Mouse (Mus musculus) spleen, postnatal 10 days (tissue): ENCODE measurements at regions not wholly inside any gene's neighbourhood (a gene's known extent, or its start where the extent isn't known, plus 50 kb on each side); places are given as distances from the start of the nearest gene placed in this dataset.

Source experiments
- DNase-seq, 2 experiments: peaks; one replicate each; pipeline ENCODE4 v3.0.0; 2021 to 2022; ENCODE audit warnings: low spot score in 2 of 2

DNA sequence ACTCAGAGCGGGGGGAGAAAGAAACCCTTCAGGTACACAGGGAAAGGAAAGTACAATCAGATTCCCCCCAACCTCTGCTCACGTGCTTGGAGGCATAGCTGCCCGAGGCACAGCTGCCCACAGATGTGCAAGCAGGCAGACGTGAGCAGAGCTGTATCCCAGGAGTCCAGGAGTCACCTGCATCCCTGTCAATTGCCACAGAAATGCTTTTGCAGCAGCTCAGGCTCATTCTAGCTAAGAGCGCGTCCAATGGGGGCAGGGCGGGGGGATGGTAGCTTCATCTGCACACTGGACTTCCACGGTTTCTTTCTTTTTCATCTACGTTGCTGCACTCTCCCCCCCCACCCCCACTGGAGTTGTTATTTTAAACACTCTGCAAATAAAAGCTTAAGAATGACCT, 66.0 kb upstream of the Fat4 start:
- DNase-seq = no peak

DNA sequence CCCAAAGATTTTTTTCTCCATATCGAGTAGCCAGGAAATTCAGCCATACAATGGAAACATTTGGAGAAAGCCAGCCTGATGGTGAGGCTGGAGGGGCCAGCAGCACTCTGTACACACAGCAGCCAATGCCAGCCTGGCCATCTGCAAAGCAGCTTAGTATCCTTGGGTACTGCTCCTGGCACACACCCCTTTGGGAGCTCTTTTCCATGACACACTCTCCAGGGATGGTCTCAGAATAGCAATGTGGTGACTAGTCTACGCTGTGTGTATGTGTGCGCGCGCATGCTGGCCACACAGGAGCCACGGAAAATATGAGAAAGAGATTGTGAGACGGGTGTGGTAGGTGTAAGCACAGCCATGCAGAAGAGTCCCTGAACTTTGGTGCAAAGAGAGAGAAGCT, 66.4 kb upstream of the Fat4 start:
- no peak for DNase-seq

DNA sequence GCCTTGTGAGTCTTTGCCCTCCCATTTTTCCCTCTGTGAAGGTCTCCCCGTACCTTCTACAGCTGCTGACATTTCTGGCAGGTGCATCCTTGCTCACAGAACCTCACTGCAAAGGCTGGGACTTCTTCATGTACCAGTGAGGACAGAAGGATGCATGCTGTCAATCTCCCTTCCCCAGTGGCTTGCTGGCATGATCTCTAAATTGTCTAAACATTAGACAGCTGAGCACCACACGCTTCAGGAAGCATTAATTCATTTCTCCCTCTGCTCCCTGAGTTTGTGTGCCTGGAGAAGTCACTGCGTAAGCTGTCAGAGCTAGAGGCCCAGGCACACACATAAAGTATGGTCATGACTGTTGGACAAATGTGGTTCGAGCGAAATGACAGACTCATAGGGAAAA, 69.1 kb upstream of the Fat4 start:
- no peak for DNase-seq

DNA sequence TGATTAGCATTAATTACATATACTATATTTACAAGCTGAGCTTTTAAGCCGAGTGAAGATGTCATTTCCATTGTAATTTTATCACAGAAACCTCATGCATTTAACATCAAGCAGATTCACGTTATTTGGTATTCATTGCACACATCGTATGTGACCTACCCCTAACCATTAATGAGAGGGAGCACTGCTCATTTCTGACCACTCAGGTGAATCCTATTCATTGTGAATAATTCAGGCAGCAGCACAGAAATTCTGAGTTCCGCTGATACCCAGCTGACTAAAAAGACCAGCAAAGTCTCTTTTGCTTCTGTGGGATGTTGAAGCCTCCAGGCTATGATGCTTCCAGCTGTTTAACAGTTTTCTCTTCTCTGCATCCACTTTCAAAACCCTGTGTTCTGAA, 74.3 kb upstream of the Fat4 start:
- DNase-seq = no peak

DNA sequence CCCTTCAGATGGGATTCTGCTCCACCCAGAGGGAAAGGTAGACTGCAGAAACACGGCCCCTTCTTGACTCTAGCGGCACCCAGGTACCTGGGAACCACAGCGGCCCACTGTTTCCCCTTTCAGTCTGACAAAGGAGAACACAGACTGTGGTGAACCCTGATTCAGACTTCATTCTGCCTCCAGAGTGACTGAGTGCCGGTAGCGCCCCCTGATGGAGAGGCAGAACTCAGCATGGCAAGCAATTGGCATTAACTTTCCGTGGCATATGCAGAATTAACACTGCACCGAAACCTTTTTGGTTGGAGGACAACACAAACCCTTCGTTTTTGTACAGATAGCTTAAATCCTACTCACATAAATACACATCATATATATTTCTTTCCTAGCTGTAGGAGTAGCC, 75.1 kb upstream of the Fat4 start:
- no peak for DNase-seq

DNA sequence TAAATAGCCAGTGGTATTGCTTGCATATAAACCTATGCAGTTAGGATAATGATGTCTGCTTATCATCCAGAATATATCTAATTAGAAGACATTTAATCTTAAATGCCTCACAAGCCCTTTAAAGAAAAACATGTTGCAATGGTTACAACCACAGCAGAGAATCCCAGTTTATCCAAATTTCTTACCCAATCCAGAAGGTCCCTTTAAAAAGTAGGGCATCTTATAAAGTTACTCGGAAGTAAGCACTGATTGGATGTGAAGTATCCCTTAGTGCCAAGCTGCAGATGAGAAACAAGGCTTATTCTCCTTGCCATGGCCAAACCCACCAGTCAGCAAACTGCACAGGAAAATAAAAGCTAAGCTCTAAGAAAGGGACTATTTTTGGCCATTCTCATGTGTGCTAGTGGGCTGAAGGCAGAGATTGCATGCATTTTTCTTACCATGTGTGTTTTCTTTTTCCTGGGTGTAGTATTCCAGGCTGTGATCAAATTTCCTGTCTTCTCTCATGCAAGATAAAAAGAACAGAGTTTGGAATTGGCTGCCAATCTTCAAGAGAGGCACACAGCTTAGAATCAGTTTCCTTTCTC, 80.2 kb upstream of the Fat4 start:
- no peak for DNase-seq

DNA sequence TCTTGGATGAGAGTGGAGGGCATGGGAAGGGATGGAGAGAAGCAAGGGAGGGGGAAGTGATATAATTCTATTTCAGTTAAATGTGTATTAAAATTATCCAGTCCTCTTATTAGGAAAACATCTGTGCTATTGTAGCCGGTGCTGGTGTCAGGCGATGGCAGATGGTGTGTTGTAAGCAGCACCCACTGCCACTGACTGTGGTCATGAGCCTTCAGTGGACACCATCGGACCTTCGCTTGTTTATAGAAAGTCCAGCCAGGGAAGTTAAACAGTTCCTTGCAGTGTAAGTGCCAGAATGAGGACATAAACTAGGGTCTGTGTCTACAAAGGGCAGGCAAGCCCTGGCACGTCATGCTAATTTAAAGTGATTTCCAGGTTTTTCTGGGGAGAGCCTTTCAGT, 80.7 kb upstream of the Fat4 start:
- DNase-seq = no peak

DNA sequence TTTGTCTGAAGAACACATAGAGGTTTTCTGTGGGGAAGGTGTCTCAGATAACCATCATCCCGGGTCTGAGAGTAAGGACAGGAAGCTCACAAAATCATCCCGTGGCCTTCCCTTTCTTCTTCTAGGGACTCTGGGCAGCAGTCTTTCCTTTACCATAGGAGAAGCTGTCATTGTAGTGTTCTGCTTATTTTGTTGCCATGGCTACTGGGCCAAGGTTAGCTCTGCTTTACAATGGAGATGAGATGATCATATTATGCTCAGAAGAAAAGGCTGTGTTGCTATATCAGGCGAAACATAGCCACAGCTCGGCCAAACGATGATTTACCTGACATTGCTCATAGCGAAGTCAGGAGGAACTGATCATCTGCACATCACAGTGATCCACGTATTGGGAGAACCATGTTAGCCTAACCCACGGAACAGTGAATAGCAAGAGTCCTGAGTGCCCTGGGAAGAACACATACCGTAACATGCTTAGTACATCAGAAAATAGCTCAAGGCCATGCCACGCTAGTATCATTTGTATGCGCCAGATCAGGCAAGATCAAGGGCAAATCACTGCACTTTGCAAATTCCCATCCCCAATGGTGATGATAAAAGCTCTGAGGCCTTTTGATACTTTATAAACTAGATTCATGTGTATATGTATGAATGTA, 91.0 kb upstream of the Fat4 start:
- DNase-seq = no peak

DNA sequence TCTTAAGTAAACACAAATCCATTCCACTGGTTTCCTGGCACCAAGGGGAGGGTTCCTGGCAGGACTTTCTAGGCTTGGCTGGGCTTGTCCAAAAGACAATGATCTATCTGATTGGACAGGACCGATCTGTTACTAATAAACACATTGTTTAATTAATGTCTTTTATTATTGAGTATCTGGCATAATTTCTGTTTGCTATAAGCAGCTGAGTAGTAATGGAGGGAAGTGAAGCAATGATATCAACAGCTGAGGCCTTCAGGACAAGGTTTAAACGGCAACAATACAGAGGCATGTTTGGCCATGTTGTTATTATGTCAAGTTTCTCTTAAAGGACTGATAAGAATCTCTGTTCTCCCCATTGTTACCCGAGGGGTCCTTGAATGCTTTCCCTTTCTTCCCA, 93.5 kb upstream of the Fat4 start:
- DNase-seq = no peak

DNA sequence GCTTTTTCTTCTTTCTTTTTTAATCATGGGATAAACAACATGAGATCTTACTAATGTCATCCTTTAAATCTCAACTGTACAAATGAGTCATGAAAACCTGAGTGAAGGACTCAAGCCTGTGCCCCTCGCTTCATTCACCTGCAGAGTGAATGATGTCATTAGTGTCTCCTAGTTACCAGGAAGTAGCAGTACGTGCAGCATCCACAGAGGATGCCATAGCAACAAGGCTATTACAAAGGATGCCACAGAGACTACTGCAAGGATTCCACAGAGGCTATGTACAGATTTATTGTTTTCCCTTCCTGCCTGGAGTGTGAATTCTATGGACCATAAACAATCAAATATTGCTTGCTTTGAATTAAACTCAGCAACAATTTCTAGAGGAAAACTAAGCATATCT, 98.0 kb upstream of the Fat4 start:
- DNase-seq = no peak

DNA sequence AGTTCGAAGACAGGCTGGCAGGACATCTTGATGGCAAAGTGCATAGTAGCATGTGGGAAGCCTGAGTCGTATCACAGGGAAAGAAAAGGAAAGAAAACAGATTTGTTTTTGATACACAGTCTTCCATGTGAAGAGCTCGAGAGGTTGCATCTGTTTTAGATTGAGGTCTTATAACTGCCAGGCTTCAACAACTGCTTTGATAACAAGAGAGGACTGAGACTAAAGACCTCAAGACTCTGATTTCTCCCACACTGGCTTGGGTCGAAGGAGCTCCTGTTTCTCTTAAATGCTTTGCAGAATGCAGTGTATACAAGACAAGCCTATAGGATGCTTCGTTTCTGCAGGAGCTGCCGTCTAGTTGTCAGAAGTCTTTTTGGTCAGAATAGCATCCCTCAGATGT, 103.0 kb upstream of the Fat4 start:
- no peak for DNase-seq

DNA sequence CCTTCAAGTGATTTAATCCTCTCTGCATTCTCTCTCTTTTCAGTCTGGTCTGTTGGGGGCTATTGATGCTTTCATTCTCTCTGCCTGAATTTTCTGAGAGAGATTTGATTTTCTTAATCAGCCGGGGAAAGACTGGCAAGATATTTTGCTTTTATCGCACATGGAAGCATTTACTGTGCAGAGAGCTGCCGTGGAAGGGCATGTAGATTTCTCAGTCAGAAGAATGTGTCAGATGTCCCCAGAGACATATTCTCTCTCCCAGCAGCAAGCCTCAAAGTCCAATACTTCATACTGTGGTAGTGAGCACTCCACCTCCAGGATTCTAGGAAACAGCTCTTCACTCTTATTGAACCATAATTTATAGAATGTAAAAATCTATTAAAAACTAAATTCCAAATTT, 103.7 kb upstream of the Fat4 start:
- DNase-seq = no peak

DNA sequence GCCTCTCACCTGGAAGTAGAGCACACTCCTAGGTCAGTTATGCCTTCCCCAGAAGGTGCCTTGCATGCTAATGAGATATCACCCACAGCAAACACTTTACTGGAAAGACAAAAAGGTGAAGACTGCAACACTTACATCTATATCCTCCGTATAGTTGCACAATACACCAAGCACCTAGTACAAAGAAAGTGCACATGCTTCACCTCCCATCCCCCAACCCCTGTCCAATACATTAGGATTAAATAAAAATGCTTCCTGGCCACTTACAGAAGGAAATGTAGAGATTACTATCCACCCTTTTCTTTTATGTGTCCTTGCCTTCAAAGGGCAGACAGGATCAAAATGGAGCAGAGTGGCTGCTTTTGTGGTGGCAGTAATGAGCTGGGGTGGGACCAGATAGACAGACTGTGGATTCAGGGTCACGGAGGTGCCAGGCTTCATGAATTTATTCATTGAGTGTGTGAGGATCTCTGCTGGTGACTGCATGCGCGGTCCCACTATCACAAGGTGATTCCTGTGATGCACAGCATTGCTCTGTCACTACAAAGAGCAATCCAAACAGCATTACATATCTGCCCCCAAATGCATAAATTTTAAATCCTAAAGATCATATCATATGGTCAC, 109.9 kb upstream of the Fat4 start:
- no peak for DNase-seq

DNA sequence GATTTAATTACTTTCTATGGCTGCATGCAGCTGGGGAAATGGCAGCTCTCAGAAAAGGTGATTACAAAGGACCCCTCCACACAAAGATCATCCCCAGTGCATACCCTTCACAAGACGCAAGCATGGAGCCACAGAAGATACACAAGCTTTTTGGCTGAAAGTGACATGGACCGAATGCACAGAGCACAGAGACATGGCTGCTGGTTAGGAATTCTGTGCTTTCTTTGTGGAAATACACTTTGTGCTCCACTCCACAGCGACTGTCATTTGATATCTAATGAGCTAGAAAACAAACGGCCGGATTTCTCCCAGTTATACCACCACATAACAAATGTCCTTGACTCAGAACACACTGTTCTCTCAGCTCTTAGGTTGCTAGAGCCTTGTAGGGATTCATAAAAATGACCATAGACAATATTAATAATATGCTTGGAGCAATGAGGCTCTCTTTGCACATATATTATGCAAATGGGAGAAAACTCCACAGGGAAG, 132.1 kb upstream of the Fat4 start:
- no peak for DNase-seq

DNA sequence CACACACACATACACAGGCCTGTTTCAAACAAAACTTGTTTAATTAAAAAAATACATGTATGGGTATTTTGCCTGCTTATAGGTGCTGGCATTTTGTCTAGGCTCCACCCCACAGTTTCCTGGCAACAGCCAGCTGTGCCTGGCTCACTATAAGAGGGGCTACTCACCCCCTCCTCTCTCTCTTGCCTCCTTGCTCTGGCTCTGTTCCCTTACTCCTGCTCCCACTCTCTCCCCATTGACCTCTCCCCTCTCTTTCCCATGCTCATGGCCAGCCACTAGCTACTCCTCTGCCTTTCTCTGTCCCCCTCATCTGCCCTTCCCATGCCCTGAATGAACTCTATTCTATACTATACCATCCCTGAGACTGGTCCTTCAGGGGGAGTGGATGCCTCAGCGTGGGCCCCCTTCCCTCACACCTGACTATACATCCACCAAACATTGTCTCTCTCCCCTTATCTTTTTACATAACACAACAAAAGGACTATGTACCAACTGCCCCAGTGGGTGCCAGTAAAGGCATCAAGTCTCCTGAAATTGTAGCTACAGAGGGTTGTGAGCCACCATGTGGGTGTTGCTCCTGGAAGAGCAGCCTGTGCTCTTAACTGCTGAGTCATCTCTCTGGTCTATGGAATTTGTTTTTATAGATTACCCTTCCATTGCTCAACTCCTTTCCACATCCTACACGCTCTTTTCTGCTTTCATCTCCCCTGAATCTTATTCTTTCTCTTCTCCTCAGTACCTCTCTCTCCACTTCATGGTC, 133.1 kb upstream of the Fat4 start:
- DNase-seq = no peak

DNA sequence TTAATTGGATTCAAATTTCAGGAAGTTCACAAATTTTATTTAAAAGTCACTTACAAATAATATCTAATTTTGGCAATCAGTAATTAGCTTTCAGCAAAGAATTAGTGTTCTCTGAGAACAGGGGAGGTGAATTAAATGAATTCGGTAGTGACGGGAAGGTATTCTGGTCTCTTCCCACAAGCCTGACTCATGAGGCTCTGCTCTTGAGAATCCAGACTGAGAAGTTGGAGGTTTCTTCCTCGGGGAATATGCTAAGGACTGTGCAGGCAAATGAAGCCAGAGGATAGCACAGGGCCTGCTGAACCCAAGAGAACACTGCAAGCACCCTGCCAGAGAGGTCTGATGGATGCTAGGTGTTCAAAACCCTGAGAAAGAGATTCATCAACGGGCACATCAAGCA, 144.6 kb upstream of the Fat4 start:
- DNase-seq = no peak

DNA sequence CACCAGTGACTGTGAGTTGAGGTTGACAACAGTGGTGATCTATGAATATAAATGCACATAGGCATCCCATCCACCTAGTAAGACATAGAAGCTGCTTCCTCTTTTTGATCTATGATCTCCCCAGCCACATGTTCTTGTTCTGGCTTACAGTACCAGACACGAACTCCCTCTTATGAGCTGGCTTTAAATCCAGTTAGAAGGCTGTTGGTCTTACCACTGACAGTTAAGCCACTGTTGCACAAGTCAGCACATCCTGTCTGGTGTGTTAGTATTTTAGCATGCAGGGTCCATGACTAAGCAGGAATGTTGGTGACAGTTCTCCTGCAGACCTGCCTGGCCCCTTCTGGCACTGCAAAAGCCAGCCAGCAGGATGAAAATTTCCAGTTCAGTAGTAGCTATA, 164.1 kb upstream of the Fat4 start:
- DNase-seq = no peak

DNA sequence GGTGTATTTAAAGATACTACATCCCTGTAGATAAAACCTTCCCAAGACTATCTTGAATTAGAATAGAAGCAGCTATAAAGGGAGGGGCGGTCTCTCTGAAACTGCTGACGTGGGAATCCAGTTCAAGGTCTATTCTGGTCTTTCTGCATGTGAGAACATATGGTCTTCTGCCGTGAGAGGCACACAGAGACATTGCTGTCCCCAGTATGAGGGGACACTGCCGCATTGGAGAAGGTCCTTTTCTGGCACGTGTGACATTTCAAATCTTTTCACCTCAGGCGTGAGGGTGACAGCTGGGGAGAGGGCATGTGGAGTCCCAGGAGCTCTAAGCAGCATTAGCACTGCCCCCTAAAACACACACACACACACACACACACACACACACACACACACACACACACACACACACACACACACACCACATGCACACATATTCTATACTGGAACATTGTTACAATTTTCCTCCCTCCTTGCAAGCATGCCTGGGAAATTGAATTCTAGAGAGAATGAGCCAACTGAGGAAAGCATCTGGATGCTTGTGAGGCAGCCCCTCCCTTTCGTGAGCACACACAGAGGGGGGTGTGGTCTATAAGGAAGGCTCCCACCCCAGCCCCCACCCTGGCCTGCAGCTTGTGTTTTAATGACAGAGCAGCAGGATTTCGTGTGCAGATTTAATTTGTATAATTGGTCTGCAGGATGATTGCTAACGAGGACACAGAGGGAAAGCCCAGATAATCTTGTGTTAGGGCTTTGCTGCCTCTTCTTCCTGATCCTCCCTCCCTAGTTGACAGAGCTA, 174.5 kb upstream of the Fat4 start:
- no peak for DNase-seq

DNA sequence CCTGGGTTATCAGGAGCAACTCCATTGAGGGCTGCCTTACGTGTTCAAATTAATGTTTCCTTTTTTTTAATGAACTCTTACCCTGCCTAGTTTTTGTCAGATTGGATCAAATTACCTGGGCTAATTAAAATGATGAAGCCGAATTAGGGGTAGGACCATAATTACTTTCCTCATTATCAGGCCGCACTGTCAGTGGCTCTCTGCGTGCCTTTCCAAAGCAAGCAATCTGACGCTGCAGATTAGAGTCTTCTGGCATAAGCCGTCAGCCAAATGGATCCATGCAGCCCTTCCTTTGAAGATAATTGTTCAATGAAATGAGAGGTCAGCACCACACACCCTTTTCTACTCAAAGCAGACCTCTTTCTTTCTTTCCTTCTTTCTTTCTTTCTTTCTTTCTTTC, 175.5 kb upstream of the Fat4 start:
- no peak for DNase-seq

DNA sequence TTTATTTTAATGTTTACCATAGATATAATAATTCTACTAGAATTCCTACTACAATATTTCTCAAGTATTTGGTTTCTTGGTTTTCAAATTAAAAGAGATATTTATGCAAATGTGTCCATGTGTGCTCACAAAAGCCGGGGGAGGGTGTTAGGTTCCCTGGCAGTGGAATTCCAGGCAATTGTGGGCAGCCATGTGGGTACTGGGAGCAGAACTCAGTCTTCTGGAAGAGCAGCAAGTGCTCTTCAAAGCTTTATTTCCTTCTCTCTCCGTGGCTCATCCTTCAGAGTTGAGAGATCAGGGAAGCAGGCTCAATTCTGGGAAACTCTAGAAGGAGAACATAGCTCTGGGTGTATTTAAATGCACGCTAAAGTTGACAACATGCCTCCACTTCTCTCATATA, 178.8 kb upstream of the Fat4 start:
- no peak for DNase-seq

DNA sequence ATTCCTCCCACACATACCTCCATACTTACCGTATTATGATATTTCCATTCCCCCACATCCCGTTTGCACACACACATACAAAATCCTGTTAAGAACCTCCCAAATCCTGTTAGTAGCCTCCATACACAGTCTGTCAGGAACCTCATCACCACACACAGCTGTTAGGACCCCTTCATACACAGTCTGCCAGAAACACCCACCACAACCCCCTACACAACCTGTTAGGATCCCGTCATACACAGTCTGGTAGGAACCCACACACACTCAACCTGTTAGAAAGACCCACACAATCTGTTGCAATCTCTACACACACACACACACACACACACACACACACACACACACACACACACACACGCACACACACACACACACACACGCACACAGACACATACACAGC, 187.5 kb upstream of the Fat4 start:
- no peak for DNase-seq

DNA sequence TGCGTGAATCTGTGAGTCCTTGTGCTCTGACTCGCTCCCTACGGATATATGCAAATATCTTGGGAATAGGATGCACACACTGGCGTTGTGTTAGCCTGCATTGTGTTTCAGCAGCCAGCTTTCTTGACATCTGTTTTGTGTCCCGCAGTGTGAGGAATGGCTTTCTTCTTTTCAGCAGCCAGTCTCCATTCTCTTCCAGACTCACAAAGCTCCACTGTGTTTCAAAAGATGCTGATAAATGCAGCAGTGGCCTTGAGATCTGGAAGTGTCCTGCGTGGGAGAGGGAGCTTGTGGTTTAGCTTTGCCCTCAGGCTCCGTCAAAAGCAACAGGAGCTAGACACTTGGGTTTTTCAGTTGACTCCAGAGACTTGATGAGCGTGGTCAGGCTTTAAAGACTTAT, 188.9 kb upstream of the Fat4 start:
- DNase-seq = no peak
